Mouse (Mus musculus) hindbrain, embryonic 13.5 days (tissue): ENCODE results near the gene Crip3. TPM values are rescaled to one million over a fixed set of nuclear protein-coding genes. Genes with fewer than 3 reads are reported as not detected.
A peak's percentile ranks its signal among the peaks of the same experiment; 100 is the strongest.

Source experiments
- ATAC-seq: fragments of 200-750 bp; cut with Nextera tagmentation; 2 replicates; pipeline ENCODE4 v1.8.0; 2017; ENCODE audit warnings: moderate TSS enrichment; ENCODE audit not compliant: low FRiP score
- H3K27ac ChIP-seq: fragments of 300-500 bp; sonication (generic); 2 replicates; pipeline ENCODE4 v1.5.1; 2015; ENCODE audit warnings: inconsistent platforms, mild to moderate bottlenecking, moderate library complexity
- H3K27me3 ChIP-seq: fragments of 300-500 bp; sonication (generic); 2 replicates; pipeline ENCODE4 v1.6.1; 2015; ENCODE audit warnings: mild to moderate bottlenecking, inconsistent platforms
- H3K36me3 ChIP-seq: fragments of 300-500 bp; sonication (generic); 2 replicates; pipeline ENCODE4 v1.6.1; 2015; ENCODE audit warnings: mild to moderate bottlenecking, inconsistent platforms
- H3K4me1 ChIP-seq: fragments of 300-500 bp; sonication (generic); replicated peaks from 2 replicates; pipeline ENCODE4 v1.6.1; 2015; ENCODE audit warnings: inconsistent platforms
- H3K4me2 ChIP-seq: fragments of 300-500 bp; sonication (generic); 2 replicates; pipeline ENCODE4 v1.6.1; 2015; ENCODE audit warnings: inconsistent platforms, mild to moderate bottlenecking, moderate library complexity
- H3K4me3 ChIP-seq: fragments of 300-500 bp; sonication (generic); 2 replicates; pipeline ENCODE4 v1.5.1; 2015; ENCODE audit warnings: mild to moderate bottlenecking, inconsistent platforms
- H3K9ac ChIP-seq: fragments of 300-500 bp; sonication (generic); 2 replicates; pipeline ENCODE4 v1.6.1; 2015; ENCODE audit warnings: mild to moderate bottlenecking, inconsistent platforms
- H3K9me3 ChIP-seq: fragments of 300-500 bp; sonication (generic); 2 replicates; pipeline ENCODE4 v1.6.1; 2016; ENCODE audit warnings: inconsistent platforms
- WGBS: fragments of 180-500 bp; shearing (Covaris S2); methylation state at CpG from one replicate; pipeline ENCODE4 v1.1.7; 2015; 5-methylcytosine and 5-hydroxymethylcytosine counted together
- polyA plus RNA-seq: library from polyadenylated mRNA; unstranded; fragments of >200 nt; fragmentation: Nextera tagmentation; extraction: Ambion mirVana; gene quantifications from 2 replicates; pipeline ENCODE4 v1.2.1, GENCODE M21; 2015

The Crip3 gene
- polyA plus RNA-seq, 1 experiment from 2014 or later = 2.4 TPM

DNA sequence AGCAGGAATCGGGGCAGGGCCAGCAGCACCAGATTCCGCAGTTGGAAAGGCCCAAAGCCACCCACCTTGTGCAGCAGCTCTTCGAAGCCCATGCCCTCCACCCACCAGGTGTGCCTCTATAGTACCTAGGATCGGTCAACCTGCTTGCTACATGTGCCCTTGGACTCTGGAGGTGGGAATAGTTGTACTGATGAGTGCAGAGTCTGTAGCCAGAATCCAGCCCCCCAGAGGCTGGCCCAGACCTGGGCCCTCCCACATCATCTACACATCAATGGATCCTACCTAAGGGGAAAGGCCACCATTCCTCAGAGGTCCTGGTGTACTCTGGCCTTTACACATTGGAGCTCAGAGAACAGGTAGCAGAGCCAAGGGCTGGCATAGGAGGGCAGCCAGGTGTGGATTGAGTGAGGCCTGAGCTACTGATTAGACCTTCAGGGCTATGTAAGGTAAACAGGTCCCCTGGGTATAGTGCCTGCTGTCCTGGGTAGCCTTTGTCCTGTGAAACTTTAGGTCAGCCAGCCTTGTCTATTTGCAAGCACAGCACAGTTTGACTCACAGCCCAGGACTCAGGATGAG is 9.7 kb downstream of the Crip3 start, which contains the start of gene Slc22a7:
Gene Slc22a7, minus strand, starts transcription at position 160 of the 576 bp plus-strand sequence.
- no peak within 1 kb of the TSS for H3K4me3 ChIP-seq
- 78% methylated on average over 4 of the region's 4 CpGs for WGBS
- H3K27ac ChIP-seq = no peak within 1 kb of the TSS

DNA sequence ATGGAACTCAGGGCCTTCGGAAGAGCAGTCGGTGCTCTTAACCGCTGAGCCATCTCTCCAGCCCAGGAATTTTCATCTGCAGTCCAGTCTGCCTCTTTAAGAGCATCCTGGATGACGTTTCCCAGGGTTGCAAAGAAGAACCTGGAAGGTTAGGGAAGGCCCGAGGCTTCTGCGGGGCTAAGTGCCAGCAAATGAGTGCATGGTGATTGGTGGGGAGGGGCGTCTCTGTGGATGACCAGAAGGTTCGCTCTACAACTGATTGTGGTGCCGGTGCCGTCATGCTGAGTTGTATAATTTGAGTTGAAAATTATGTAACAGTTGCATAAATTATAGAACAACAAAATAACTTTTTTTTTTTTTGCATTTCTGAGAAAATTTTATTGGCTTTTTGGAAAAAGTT is 10.4 kb downstream of the Crip3 start:
- H3K4me2 ChIP-seq = no peak overlapping the region
- H3K4me1 ChIP-seq = peaks cover 23% of the 10 kb centered on the region
- H3K9me3 ChIP-seq = no peaks in the 10 kb centered on the region
- WGBS = 92% methylated on average over 10 of the region's 10 CpGs
- peaks cover 3% of the 10 kb centered on the region; the same call in 1 of the 2 replicates for H3K36me3 ChIP-seq
- H3K9ac ChIP-seq = no peak overlapping the region
- no peak overlapping the region for H3K4me3 ChIP-seq
- no peak overlapping the region for H3K27ac ChIP-seq
- no peak for ATAC-seq
- H3K27me3 ChIP-seq = peaks cover 32% of the 10 kb centered on the region

More for the DNA sequence above, 9.7 kb downstream of the Crip3 start, which contains the start of gene Slc22a7:
- Histone ChIP-seq H3K4me2 (no peak within 1 kb of the TSS), H3K9me3 (no peaks in the 10 kb centered on the region), H3K4me1 (peaks cover 28% of the 10 kb centered on the region), H3K36me3 (no peaks in the 10 kb centered on the region), H3K27me3 (peaks cover 24% of the 10 kb centered on the region), H3K9ac (0 out of 2 replicates have a peak within 1 kb of the TSS, but pooled peaks have one; percentile 14)
- no peak for ATAC-seq

DNA sequence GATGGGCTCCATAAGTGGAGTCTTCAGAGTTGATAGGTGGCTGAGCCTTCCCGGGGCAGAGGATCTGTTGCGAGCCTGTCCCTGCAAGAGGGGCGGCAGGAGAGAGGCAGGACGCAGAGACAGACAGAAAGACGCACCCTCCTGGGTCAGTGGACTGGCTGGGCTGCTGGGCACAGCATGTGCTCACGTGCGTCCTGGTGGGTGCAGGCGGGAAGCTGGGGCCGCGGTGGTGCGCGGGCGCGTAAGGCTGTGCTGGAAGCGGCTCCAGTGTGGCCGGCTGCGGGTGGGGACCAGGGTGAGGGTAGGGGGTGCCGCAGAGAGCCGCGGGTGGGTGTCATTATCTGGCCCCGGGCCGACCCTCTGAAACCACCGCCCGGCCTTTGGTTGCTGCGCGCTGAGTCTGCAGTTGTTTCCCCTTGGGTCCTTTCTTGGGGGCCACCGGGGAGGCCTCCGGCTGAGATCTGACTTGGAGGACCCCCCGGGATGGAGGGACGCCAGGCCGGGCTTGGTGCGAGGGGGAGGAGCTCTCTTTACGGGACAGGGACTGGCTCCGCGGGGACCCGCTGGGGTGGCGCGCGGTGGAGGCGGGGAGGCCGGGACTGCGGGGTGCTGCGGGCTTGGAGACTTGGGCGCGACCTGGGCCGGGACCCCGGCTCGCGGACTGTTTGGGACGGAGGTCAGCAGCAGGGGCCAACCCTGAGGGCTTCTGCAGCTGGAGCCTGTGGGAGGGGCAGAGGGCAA is 16.3 kb downstream of the Crip3 start:
- Histone ChIP-seq H3K9me3 (no peaks in the 10 kb centered on the region), H3K4me1 (peaks cover 22% of the 10 kb centered on the region), H3K36me3 (peaks cover 34% of the 10 kb centered on the region), H3K27ac (no peak overlapping the region), H3K4me2 (peak overlapping the region; percentile 33), H3K9ac (peak overlapping the region; percentile 55; the same call in 1 of the 2 replicates), H3K4me3 (0 out of 2 replicates have a peak overlapping the region, but pooled peaks have one; percentile 11), H3K27me3 (peaks cover 57% of the 10 kb centered on the region)
- 2% methylated on average over 50 of the region's 50 CpGs for WGBS
- 0 out of 2 replicates have a peak, but pooled peaks have one; percentile 27 for ATAC-seq

DNA sequence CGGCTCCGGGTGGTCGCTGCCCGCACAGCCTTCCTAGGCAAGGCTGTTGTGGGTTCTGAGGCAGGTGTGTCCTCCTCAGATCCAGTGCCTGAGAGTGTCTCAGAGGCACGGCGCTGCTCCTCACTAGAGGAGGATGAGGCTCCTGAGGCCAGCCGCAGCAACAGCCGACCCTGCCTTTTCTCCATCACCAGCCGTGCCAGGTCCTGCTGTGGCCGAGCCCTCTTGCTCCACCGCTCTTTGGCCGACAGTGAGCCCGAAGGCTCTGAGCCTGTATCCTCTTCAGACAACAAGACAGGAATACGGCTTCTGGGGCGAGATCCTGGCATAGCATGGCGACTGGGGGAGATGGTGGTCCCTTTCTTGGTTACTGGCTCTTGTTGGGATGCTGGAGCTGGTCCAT is 17.5 kb downstream of the Crip3 start:
- ATAC-seq = no peak

DNA sequence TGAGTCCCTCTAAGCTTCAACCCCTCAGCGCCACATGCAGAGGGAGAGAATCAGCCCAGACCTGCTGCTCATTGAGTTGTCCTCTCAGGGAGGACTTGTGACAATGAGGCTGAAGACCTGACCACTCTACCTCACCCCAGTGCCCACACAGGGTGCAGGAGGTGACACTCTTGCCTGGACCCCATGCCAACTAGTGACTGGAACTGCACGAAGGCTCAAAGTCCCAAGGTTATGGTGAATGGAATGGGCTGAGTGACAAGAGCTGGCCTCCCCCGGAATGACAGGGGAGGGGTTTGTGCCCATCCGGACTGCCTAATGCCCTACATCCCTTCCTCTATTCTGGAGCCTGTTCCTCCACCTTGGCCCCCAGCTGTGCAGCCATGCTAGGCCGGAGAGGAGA is 24.0 kb downstream of the Crip3 start:
- 40% methylated on average over 5 of the region's 5 CpGs for WGBS
- Histone ChIP-seq H3K27me3 (peaks cover 28% of the 10 kb centered on the region), H3K4me2 (no peak overlapping the region), H3K27ac (no peak overlapping the region), H3K9me3 (no peaks in the 10 kb centered on the region), H3K36me3 (peaks cover 12% of the 10 kb centered on the region), H3K4me3 (no peak overlapping the region), H3K4me1 (peaks cover 43% of the 10 kb centered on the region), H3K9ac (no peak overlapping the region)
- no peak for ATAC-seq

More for the DNA sequence above, 17.5 kb downstream of the Crip3 start:
- Histone ChIP-seq H3K9me3 (no peaks in the 10 kb centered on the region), H3K9ac (no peak overlapping the region), H3K4me1 (peaks cover 22% of the 10 kb centered on the region), H3K27me3 (peaks cover 60% of the 10 kb centered on the region), H3K36me3 (peaks cover 37% of the 10 kb centered on the region), H3K4me3 (no peak overlapping the region), H3K4me2 (no peak overlapping the region), H3K27ac (no peak overlapping the region)
- WGBS = 91% methylated on average over 16 of the region's 16 CpGs

DNA sequence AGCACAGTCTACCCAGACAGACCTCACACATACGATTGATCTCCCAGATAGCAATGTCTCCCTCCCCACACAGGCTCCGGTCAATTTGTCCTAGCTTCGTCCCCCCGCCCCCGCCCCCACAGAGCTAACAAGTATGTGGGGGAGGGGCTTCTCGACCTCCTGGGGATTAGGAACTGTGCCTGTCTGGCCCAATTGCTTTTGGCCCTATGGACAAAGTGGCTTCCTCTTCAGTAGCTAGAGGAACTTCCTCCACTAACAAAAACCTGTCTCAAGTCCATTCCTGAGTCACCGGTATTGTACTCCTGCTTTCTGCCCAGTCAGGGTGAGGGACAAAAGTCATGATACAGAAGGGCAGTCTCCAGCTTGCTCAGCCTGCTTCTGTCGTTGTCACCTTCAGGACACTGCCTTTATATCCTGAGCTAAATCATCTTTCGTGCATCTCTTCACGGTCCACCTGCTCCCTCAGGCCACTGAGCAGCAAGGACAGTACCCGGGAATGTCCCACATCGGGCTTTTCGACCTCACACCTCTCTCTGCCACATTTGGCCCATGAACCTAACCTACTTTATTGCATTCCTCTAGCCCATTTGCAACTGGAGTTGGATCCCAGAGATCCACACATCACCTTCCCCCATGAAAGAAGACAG is 24.7 kb downstream of the Crip3 start:
- Histone ChIP-seq H3K9ac (peak overlapping the region; percentile 68; the same call in 1 of the 2 replicates), H3K4me3 (peak overlapping the region; percentile 34; the same call in 1 of the 2 replicates)

DNA sequence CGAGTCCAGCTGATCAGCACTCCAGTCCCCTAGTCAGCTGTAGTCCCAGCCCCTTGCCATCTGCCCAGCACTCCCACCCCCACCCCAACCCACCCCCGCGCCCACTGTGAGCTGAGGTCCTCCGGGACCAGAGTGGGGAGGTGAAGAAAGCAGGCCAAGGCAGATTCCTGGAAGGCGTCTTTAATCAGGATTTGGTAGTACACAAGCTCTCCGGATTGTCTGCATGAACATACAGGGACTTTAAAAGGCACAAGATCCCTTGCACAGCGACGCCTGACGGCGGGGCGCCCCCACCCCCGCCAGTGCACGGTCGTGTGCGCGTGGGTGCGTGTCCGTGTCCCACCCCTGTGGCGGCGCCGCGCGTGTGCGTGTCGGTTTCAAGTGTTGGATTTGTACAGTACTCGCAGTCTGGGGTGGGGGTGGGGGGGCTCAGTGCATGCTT is 25.3 kb downstream of the Crip3 start:
- no peaks in the 10 kb centered on the region for H3K9me3 ChIP-seq
- peaks cover 43% of the 10 kb centered on the region for H3K4me1 ChIP-seq
- peak overlapping the region; percentile 59 for H3K4me2 ChIP-seq
- H3K27ac ChIP-seq = peak overlapping the region; percentile 75
- peak; percentile 43; the same call in 1 of the 2 replicates for ATAC-seq
- peaks cover 38% of the 10 kb centered on the region for H3K27me3 ChIP-seq
- H3K4me3 ChIP-seq = peak overlapping the region; percentile 34
- 1% methylated on average over 26 of the region's 26 CpGs for WGBS
- peak overlapping the region; percentile 68 for H3K9ac ChIP-seq
- peaks cover 17% of the 10 kb centered on the region for H3K36me3 ChIP-seq

More for the DNA sequence above, 24.7 kb downstream of the Crip3 start:
- WGBS = 5% methylated on average over 13 of the region's 13 CpGs
- Histone ChIP-seq H3K27ac (peak overlapping the region; percentile 10; the same call in 1 of the 2 replicates), H3K27me3 (peaks cover 35% of the 10 kb centered on the region), H3K4me2 (peak overlapping the region; percentile 59), H3K36me3 (peaks cover 12% of the 10 kb centered on the region), H3K9me3 (no peaks in the 10 kb centered on the region), H3K4me1 (peaks cover 43% of the 10 kb centered on the region)
- ATAC-seq = no peak

DNA sequence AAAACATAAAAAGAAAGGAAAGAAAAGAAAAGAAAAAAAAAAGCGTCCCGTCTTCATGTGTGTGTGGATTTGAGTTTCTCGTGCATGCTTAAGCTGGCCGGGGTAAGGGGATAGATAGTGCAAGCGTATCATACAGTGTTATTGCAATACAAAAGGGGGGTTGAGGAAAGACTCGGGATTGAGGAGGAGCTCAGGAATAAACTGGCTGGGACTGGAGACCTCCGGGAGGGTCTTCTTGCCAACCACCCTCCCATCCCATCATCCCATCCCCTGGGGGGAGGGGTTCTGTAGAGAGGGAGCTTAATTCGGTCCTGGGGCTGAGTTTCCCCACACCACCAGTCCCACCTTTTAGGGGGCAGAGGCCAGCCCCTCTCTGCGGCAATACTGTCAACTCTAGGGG is 25.8 kb downstream of the Crip3 start:
- ATAC-seq = peak; percentile 26; the same call in 1 of the 2 replicates
- peak overlapping the region; percentile 34 for H3K4me3 ChIP-seq
- peak overlapping the region; percentile 68 for H3K9ac ChIP-seq
- peaks cover 43% of the 10 kb centered on the region for H3K27me3 ChIP-seq
- H3K27ac ChIP-seq = peak overlapping the region; percentile 13; the same call in 1 of the 2 replicates
- peaks cover 21% of the 10 kb centered on the region for H3K36me3 ChIP-seq
- H3K4me1 ChIP-seq = peaks cover 43% of the 10 kb centered on the region
- WGBS = 4% methylated on average over 9 of the region's 9 CpGs
- H3K4me2 ChIP-seq = peak overlapping the region; percentile 59
- H3K9me3 ChIP-seq = no peaks in the 10 kb centered on the region

DNA sequence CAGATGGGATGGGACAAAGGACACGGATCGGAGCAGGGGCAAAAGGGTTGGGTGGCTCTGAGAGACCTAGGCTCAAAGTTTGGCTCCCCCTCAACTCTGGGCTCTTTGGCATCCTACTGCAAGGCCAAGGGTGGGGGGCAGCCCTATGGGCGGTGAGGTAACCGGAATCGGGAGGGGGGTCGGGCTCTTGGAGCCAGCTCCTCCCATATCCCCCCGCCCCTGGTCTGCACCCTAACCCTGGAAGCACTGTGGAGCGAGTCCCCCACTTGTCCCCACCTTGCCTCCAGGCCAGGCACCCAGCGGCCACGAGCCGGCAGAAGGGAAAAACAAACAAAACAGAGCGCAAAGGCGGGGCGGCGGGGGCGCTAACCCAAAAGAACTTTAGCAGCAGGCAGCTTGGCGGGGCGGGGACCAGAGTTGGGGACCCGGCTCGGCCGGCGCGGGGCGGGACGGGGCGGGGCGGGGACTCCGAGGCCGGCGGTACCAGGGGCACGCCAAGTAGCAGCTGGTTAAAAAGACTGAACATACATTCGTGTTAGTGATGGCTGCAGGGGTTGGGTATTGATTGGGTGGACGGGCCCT is 26.5 kb downstream of the Crip3 start:
- WGBS = under 1% methylated on average over 33 of the region's 33 CpGs
- Histone ChIP-seq H3K4me3 (peak overlapping the region; percentile 34), H3K9ac (peak overlapping the region; percentile 68), H3K27me3 (peaks cover 50% of the 10 kb centered on the region), H3K4me2 (peak overlapping the region; percentile 59), H3K4me1 (peaks cover 43% of the 10 kb centered on the region), H3K27ac (no peak overlapping the region; the same call in 1 of the 2 replicates), H3K36me3 (peaks cover 28% of the 10 kb centered on the region), H3K9me3 (no peaks in the 10 kb centered on the region)
- ATAC-seq = peak; percentile 37

DNA sequence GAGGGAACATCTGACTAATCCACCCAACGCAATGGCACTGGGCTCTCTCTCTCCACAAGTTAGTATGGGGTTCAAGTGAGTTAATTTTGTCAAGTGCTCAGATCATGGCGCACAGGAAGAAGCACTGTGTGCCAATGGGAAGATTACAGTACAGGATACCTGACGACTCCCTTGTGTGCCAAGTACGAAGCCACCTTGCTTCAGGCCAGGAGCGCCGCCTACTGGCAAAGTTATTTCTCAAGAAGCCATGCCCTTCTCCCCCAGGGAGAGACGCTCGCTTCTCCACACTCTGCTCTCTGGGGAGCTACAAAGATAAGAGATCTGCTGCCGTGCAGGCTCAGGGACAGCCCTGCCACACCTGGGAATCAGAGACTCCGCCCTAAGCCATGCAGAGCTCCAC is 29.1 kb downstream of the Crip3 start:
- Histone ChIP-seq H3K4me3 (no peak overlapping the region), H3K9me3 (no peaks in the 10 kb centered on the region), H3K27ac (no peak overlapping the region), H3K4me2 (no peak overlapping the region), H3K27me3 (peaks cover 60% of the 10 kb centered on the region), H3K36me3 (peaks cover 39% of the 10 kb centered on the region), H3K9ac (no peak overlapping the region), H3K4me1 (peaks cover 53% of the 10 kb centered on the region)
- WGBS = 12% methylated on average over 10 of the region's 10 CpGs
- ATAC-seq = no peak

DNA sequence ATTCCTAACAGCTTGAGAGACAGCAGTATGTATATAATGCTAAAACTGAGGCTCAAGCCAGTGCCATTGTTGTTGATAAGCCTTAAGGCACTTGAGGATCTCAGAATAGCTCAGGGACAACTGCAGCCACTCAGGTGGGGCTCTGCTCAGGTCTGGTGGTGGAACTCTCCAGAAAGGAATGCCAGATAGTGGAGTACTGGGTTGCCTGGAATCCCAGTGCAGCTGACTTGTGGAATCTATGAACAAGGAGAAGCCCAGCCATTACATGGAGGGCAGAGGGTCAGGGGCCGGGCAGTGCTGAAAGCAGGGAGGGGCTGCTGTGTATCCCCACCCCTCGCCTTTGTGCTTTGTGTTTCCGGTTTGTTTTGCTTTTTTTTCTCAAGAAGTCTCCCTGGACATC is 29.7 kb downstream of the Crip3 start:
- Histone ChIP-seq H3K27me3 (peaks cover 58% of the 10 kb centered on the region), H3K27ac (no peak overlapping the region), H3K9ac (no peak overlapping the region), H3K4me1 (peaks cover 50% of the 10 kb centered on the region), H3K4me3 (no peak overlapping the region), H3K9me3 (no peaks in the 10 kb centered on the region), H3K4me2 (no peak overlapping the region), H3K36me3 (peaks cover 39% of the 10 kb centered on the region)
- WGBS = 39% methylated on average over 3 of the region's 3 CpGs
- no peak for ATAC-seq
